Mouse (Mus musculus) myocyte (in vitro differentiated cells): ENCODE results near the gene 4930451I11Rik.

Source experiments
- CEBPB ChIP-seq: IDR thresholded peaks from 2 replicates; pipeline ENCODE4 v1.6.1; 2011; ENCODE audit warnings: mild to moderate bottlenecking, moderate library complexity; ENCODE audit not compliant: poor library complexity, insufficient read depth, severe bottlenecking
- E2F4 ChIP-seq: IDR thresholded peaks from one replicate; pipeline ENCODE4 v1.6.1; 2011; ENCODE audit warnings: mild to moderate bottlenecking, control low read depth, moderate library complexity; ENCODE audit not compliant: insufficient read depth
- MAX ChIP-seq: IDR thresholded peaks from one replicate; pipeline ENCODE4 v1.6.1; 2011; ENCODE audit warnings: low read depth, mild to moderate bottlenecking, control low read depth
- MYOD1 ChIP-seq, 3 experiments: IDR thresholded peaks; one replicate each; pipeline ENCODE4 v1.6.1; 2011; ENCODE audit warnings: control low read depth in 2 of 3, low read depth in 2 of 3, mild to moderate bottlenecking in 2 of 3, moderate library complexity in 1 of 3; ENCODE audit not compliant: insufficient read length in 2 of 3, control insufficient read depth in 1 of 3
- MYOG ChIP-seq, 3 experiments: IDR thresholded peaks; one replicate each; pipeline ENCODE4 v1.6.1; 2011; ENCODE audit warnings: control low read depth in 2 of 3, low read depth in 2 of 3, mild to moderate bottlenecking in 2 of 3; ENCODE audit not compliant: insufficient read length in 2 of 3, control insufficient read depth in 1 of 3, insufficient read depth in 1 of 3
- POLR2A ChIP-seq: IDR thresholded peaks from one replicate; pipeline ENCODE4 v1.6.1; 2011; ENCODE audit warnings: low read depth, mild to moderate bottlenecking, control low read depth, moderate library complexity; ENCODE audit not compliant: insufficient read length
- POLR2AphosphoS2 ChIP-seq: IDR thresholded peaks from one replicate; pipeline ENCODE4 v1.6.1; 2011; ENCODE audit warnings: low read depth, control low read depth; ENCODE audit not compliant: insufficient read length
- REST ChIP-seq: IDR thresholded peaks from one replicate; pipeline ENCODE4 v1.6.1; 2011; ENCODE audit warnings: mild to moderate bottlenecking, control low read depth, moderate library complexity; ENCODE audit not compliant: insufficient read depth, insufficient read length
- TCF12 ChIP-seq: IDR thresholded peaks from one replicate; pipeline ENCODE4 v1.6.1; 2011; ENCODE audit warnings: mild to moderate bottlenecking, control low read depth; ENCODE audit not compliant: poor library complexity, insufficient read depth, severe bottlenecking
- TCF3 ChIP-seq: IDR thresholded peaks from one replicate; pipeline ENCODE4 v1.6.1; 2011; ENCODE audit warnings: low read depth, control low read depth; ENCODE audit not compliant: insufficient read length
- USF1 ChIP-seq: IDR thresholded peaks from one replicate; pipeline ENCODE4 v1.6.1; 2011; ENCODE audit warnings: low read depth, mild to moderate bottlenecking, control low read depth, moderate library complexity

DNA sequence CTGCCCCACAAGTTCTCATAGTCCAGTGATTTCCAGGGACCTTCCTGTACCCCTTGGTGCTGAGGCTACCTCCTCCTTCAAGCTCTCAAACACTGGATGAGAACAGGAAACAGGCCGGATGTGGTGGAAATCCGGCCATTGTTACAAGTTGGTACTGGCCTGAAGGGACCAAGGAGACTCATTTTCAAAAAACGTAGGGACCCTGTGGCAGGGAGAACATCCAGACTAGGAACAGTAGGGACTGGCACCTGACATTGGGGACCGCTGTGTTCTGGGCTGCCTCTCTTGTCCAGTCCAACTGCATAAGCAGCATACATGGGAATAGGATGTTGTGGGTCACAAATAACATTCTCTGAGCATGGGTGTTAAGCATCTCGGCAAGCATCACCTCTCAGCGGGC lies 49.6 kb upstream of the 4930451I11Rik start:
- no peak for TF ChIP-seq E2F4
- TF ChIP-seq POLR2A: no peak
- no peak for TF ChIP-seq MYOG (IDR thresholded peaks at IDR 0.05; ENCODE audit: control insufficient read depth in 1 of 3, insufficient read depth in 1 of 3, insufficient read length in 2 of 3, low read depth in 2 of 3)
- TF ChIP-seq MAX: no peak
- no peak for TF ChIP-seq TCF12
- no peak for TF ChIP-seq TCF3
- no peak for TF ChIP-seq POLR2AphosphoS2
- TF ChIP-seq CEBPB: no peak
- no peak for TF ChIP-seq MYOD1 (IDR thresholded peaks at IDR 0.05; ENCODE audit: control insufficient read depth in 1 of 3, insufficient read length in 2 of 3, low read depth in 2 of 3)
- no peak for TF ChIP-seq USF1
- no peak for TF ChIP-seq REST
